ENCODE assay signal across 8 mouse cellular contexts in genomic region chrX:135761707-135762106, GRCm38 (mm10). TPM values are rescaled to one million over a fixed set of nuclear protein-coding genes. Genes with fewer than 3 reads are reported as not detected.
A peak's percentile ranks its signal among the peaks of the same experiment; 100 is the strongest.
DNase-seq lines count a peak whose midpoint lies in the region; ATAC-seq and TF ChIP-seq lines count a peak whose summit lies in the region.
"Had no signal": no experiment of that assay in that cellular context is flagged by ENCODE, and none has a peak within 500 bp of the region (broad histone marks: within the 10 kb centered on the region; RNA-seq: fewer than 3 reads in every experiment).

No protein-coding gene starts in this region.

- H3K79me2 ChIP-seq in CH12.LX (replicated peaks; ENCODE audit: control insufficient read depth, extremely low read depth, insufficient read depth, poor library complexity, severe bottlenecking), result no peaks in the 10 kb centered on the region

- no peak for TF ChIP-seq POLR2A in CH12.LX (IDR thresholded peaks at IDR 0.05; ENCODE audit: low read depth, low read length)
- TF ChIP-seq POLR2A in cortical plate, adult 2 months (IDR thresholded peaks at IDR 0.05; ENCODE audit: extremely low read depth, insufficient read depth, low read length), result no peak

- DNase-seq in hindbrain, embryonic 14.5 days (ENCODE audit: low spot score), result peak; percentile 39
- DNase-seq in 3T3-L1 (ENCODE audit: low read depth, low spot score) (peak; percentile 64), CH12.LX (ENCODE audit: extremely low read depth) (peak; percentile 25)

- no peaks in the 10 kb centered on the region; the same call in 1 of the 2 replicates for H3K27me3 ChIP-seq in hindbrain, embryonic 14.5 days (ENCODE audit: control insufficient read depth, insufficient read depth, low read length)
- no peaks in the 10 kb centered on the region for H3K27me3 ChIP-seq in hindbrain, embryonic 13.5 days
- no peaks in the 10 kb centered on the region for H3K27me3 ChIP-seq in CH12.LX (replicated peaks)
- H3K27me3 ChIP-seq: hindbrain, embryonic 15.5 days had no signal

- peak; percentile 41 for TF ChIP-seq RAD21 in CH12.LX (IDR thresholded peaks at IDR 0.05; ENCODE audit: low read depth, low read length)

- H3K36me3 ChIP-seq in hindbrain, embryonic 14.5 days (replicated peaks; ENCODE audit: control insufficient read depth, insufficient read depth), result peaks cover 18% of the 10 kb centered on the region; the same call in 1 of the 2 replicates
- H3K36me3 ChIP-seq in hindbrain, embryonic 13.5 days, result peaks cover 11% of the 10 kb centered on the region; the same call in 1 of the 2 replicates
- H3K36me3 ChIP-seq in CH12.LX (replicated peaks in 1 of 2; ENCODE audit: control insufficient read depth in 1 of 2, insufficient read depth in 1 of 2, low read length in 1 of 2), result peaks cover 19 to 38% of the 10 kb centered on the region in 2 experiments
- H3K36me3 ChIP-seq: hindbrain, embryonic 15.5 days had no signal

- in situ Hi-C loops in CH12.LX (cut with MboI; ENCODE audit: low pct_ligation_motif_present, low pct_unique_long_range_greater_than_20kb, low sequenced_read_pairs), result no loop called here

- no peak overlapping the region for H3K4me3 ChIP-seq in hindbrain, embryonic 14.5 days (replicated peaks; ENCODE audit: low read length)
- H3K4me3 ChIP-seq in hindbrain, embryonic 13.5 days, result no peak overlapping the region
- H3K4me3 ChIP-seq in CH12.LX (replicated peaks in 1 of 3; ENCODE audit: low read depth in 2 of 3, low read length in 2 of 3, poor library complexity in 1 of 3), result no peak overlapping the region
- no peak overlapping the region for H3K4me3 ChIP-seq in cortical plate, adult 2 months (ENCODE audit: insufficient read depth, low read length)
- H3K4me3 ChIP-seq: hindbrain, embryonic 15.5 days had no signal

- no peak overlapping the region for H3K9ac ChIP-seq in hindbrain, embryonic 14.5 days
- no peak overlapping the region for H3K9ac ChIP-seq in hindbrain, embryonic 13.5 days
- H3K9ac ChIP-seq in CH12.LX (ENCODE audit: insufficient read depth, low read depth), result no peak overlapping the region
- H3K9ac ChIP-seq: hindbrain, embryonic 15.5 days had no signal

- no peak for ATAC-seq in hindbrain, embryonic 14.5 days (ENCODE audit: low FRiP score)
- no peak for ATAC-seq in hindbrain, embryonic 13.5 days (ENCODE audit: low FRiP score)
- ATAC-seq in megakaryocyte progenitor cell, adult 5-6 weeks (replicated peaks; ENCODE audit: poor library complexity), result peak; percentile 71; the same call in 1 of the 2 replicates
- no peak for ATAC-seq in erythroid progenitor cell, adult 5-6 weeks (replicated peaks; ENCODE audit: low FRiP score, poor library complexity, severe bottlenecking)

- H3K9me3 ChIP-seq in hindbrain, embryonic 14.5 days (ENCODE audit: control insufficient read depth, low read length), result no peaks in the 10 kb centered on the region
- no peaks in the 10 kb centered on the region for H3K9me3 ChIP-seq in hindbrain, embryonic 13.5 days
- H3K9me3 ChIP-seq in CH12.LX (replicated peaks; ENCODE audit: low read length), result no peaks in the 10 kb centered on the region
- H3K9me3 ChIP-seq: hindbrain, embryonic 15.5 days had no signal

- no peak for TF ChIP-seq EP300 in CH12.LX (IDR thresholded peaks at IDR 0.05; ENCODE audit: low read length)

- dilution Hi-C loops in CH12.LX (cut with MboI; ENCODE audit: extremely low pct_ligation_motif_present, extremely low pct_unique_long_range_greater_than_20kb, low sequenced_read_pairs), result no loop called here

- peak in 1 of 2 experiments; percentile 55; a peak in 2 of 4 replicates for TF ChIP-seq CTCF in CH12.LX (conservative IDR thresholded peaks at IDR 0.05 in 1 of 2, IDR thresholded peaks at IDR 0.05 in 1 of 2; ENCODE audit: low read depth in 2 of 2, low read length in 2 of 2)
- TF ChIP-seq CTCF in cortical plate, adult 2 months (IDR thresholded peaks at IDR 0.05; ENCODE audit: extremely low read depth, insufficient read depth, low read length), result peak; percentile 25; the same call in 1 of the 2 replicates

- H3K4me1 ChIP-seq in hindbrain, embryonic 14.5 days (replicated peaks; ENCODE audit: control insufficient read depth, insufficient read depth, low read length), result no peaks in the 10 kb centered on the region
- no peaks in the 10 kb centered on the region for H3K4me1 ChIP-seq in hindbrain, embryonic 13.5 days (replicated peaks)
- H3K4me1 ChIP-seq in CH12.LX (ENCODE audit: control insufficient read depth in 1 of 2, insufficient read depth in 2 of 2), result no peaks in the 10 kb centered on the region
- H3K4me1 ChIP-seq in cortical plate, adult 2 months (ENCODE audit: control insufficient read depth, insufficient read depth, low read length), result no peaks in the 10 kb centered on the region; the same call in 1 of the 2 replicates
- H3K4me1 ChIP-seq: hindbrain, embryonic 15.5 days had no signal

- no peak overlapping the region for H3K27ac ChIP-seq in hindbrain, embryonic 14.5 days
- H3K27ac ChIP-seq in hindbrain, embryonic 13.5 days, result no peak overlapping the region
- H3K27ac ChIP-seq in CH12.LX (ENCODE audit: insufficient read depth, low read depth), result no peak overlapping the region
- no peak overlapping the region for H3K27ac ChIP-seq in cortical plate, adult 2 months (ENCODE audit: insufficient read depth, low read length)
- H3K27ac ChIP-seq: hindbrain, embryonic 15.5 days had no signal

- H3K4me2 ChIP-seq in hindbrain, embryonic 14.5 days (replicated peaks), result no peak overlapping the region
- H3K4me2 ChIP-seq in hindbrain, embryonic 13.5 days, result no peak overlapping the region
- H3K4me2 ChIP-seq in CH12.LX (ENCODE audit: insufficient read depth, low read depth, poor library complexity, severe bottlenecking), result no peak overlapping the region
- H3K4me2 ChIP-seq: hindbrain, embryonic 15.5 days had no signal

TF ChIP-seq in CH12.LX, 34 proteins besides CTCF, POLR2A, EP300 and RAD21:
- TF ChIP-seq ETS1 (conservative IDR thresholded peaks at IDR 0.05; ENCODE audit: low read depth, low read length) (no peak), CHD1 (IDR thresholded peaks at IDR 0.05; ENCODE audit: low read depth, low read length) (no peak), MAX (IDR thresholded peaks at IDR 0.05; ENCODE audit: low read length) (no peak), KAT2A (IDR thresholded peaks at IDR 0.05; ENCODE audit: insufficient replicate concordance, low read length) (no peak), USF1 (IDR thresholded peaks at IDR 0.05; ENCODE audit: low read depth, low read length) (no peak), SMC3 (IDR thresholded peaks at IDR 0.05; ENCODE audit: low read depth, low read length) (peak; percentile 25)

RNA-seq across cellular contexts. Expression of gene Armcx5, which starts 19.2 kb away (rescaled TPM):
- polyA plus RNA-seq in hindbrain, embryonic 14.5 days (2014; fragmentation: Nextera tagmentation; extraction: Ambion mirVana), result 8.9 and 10.5 TPM in 2 replicates
- polyA plus RNA-seq in hindbrain, embryonic 13.5 days (2015; fragmentation: Nextera tagmentation; extraction: Ambion mirVana), result 11.5 and 13.1 TPM in 2 replicates
- 5.6 and 6.5 TPM in 2 replicates for total RNA-seq in CH12.LX (2012; rRNA removed)
- total RNA-seq in CH12.LX (2014; rRNA removed), result 10.9 and 11.6 TPM in 2 replicates
- 7.5 and 8.3 TPM in 2 replicates for polyA plus RNA-seq in CH12.LX (2012; ENCODE audit: insufficient read length, low read depth)
- 20.8 and 23.2 TPM in 2 replicates for polyA plus RNA-seq in cortical plate, adult 2 months (2012; rRNA removed)
- 10.7 and 11.3 TPM in 2 replicates for total RNA-seq in megakaryocyte progenitor cell, adult 5-6 weeks (2015)
- 6.7 and 7.6 TPM in 2 replicates for total RNA-seq in megakaryocyte progenitor cell, adult 5-6 weeks (2017)
- total RNA-seq in erythroid progenitor cell, adult 5-6 weeks (2015; ENCODE audit: low replicate concordance), result 6.3 and 10.5 TPM in 2 replicates
- total RNA-seq in erythroid progenitor cell, adult 5-6 weeks (2017; ENCODE audit: low replicate concordance), result 3.9 and 6.0 TPM in 2 replicates

RNA-seq across cellular contexts. Expression of gene Gprasp1, which starts 19.2 kb away (rescaled TPM):
- 241 and 290 TPM in 2 replicates for polyA plus RNA-seq in hindbrain, embryonic 14.5 days (2014; fragmentation: Nextera tagmentation; extraction: Ambion mirVana)
- 159 and 172 TPM in 2 replicates for polyA plus RNA-seq in hindbrain, embryonic 13.5 days (2015; fragmentation: Nextera tagmentation; extraction: Ambion mirVana)
- total RNA-seq in CH12.LX (2012; rRNA removed) (6.4 and 8.1 TPM in 2 replicates), CH12.LX (2014; rRNA removed) (9.3 and 10.6 TPM in 2 replicates)
- 15.0 and 15.7 TPM in 2 replicates for polyA plus RNA-seq in CH12.LX (2012; ENCODE audit: insufficient read length, low read depth)
- polyA plus RNA-seq in cortical plate, adult 2 months (2012; rRNA removed), result 181 and 198 TPM in 2 replicates
- total RNA-seq in megakaryocyte progenitor cell, adult 5-6 weeks (2015), result 13.5 and 19.9 TPM in 2 replicates
- 21.0 and 32.2 TPM in 2 replicates for total RNA-seq in megakaryocyte progenitor cell, adult 5-6 weeks (2017)
- 6.3 and 18.4 TPM in 2 replicates for total RNA-seq in erythroid progenitor cell, adult 5-6 weeks (2015; ENCODE audit: low replicate concordance)
- total RNA-seq in erythroid progenitor cell, adult 5-6 weeks (2017; ENCODE audit: low replicate concordance), result 6.2 and 6.5 TPM in 2 replicates

RNA-seq across cellular contexts. Expression of gene Bhlhb9, which starts 35.7 kb away (rescaled TPM):
- 116 and 121 TPM in 2 replicates for polyA plus RNA-seq in hindbrain, embryonic 14.5 days (2014; fragmentation: Nextera tagmentation; extraction: Ambion mirVana)
- 107 and 112 TPM in 2 replicates for polyA plus RNA-seq in hindbrain, embryonic 13.5 days (2015; fragmentation: Nextera tagmentation; extraction: Ambion mirVana)
- total RNA-seq in CH12.LX (2012; rRNA removed), result 13.8 and 17.1 TPM in 2 replicates
- 24.7 and 25.6 TPM in 2 replicates for total RNA-seq in CH12.LX (2014; rRNA removed)
- 27.9 and 29.3 TPM in 2 replicates for polyA plus RNA-seq in CH12.LX (2012; ENCODE audit: insufficient read length, low read depth)
- polyA plus RNA-seq in cortical plate, adult 2 months (2012; rRNA removed), result 41.7 and 42.0 TPM in 2 replicates
- total RNA-seq in megakaryocyte progenitor cell, adult 5-6 weeks (2015), result 23.0 and 26.4 TPM in 2 replicates
- total RNA-seq in megakaryocyte progenitor cell, adult 5-6 weeks (2017), result 27.8 and 30.1 TPM in 2 replicates
- total RNA-seq in erythroid progenitor cell, adult 5-6 weeks (2015; ENCODE audit: low replicate concordance), result 0.72 and 15.1 TPM in 2 replicates
- total RNA-seq in erythroid progenitor cell, adult 5-6 weeks (2017; ENCODE audit: low replicate concordance), result 0.08 and 5.4 TPM in 2 replicates

RNA-seq across cellular contexts. Expression of gene Tmsb15a, which starts 36.6 kb away (rescaled TPM):
- polyA plus RNA-seq in hindbrain, embryonic 14.5 days (2014; fragmentation: Nextera tagmentation; extraction: Ambion mirVana), result not detected in 2 replicates
- not detected in 2 replicates for polyA plus RNA-seq in hindbrain, embryonic 13.5 days (2015; fragmentation: Nextera tagmentation; extraction: Ambion mirVana)
- total RNA-seq in CH12.LX (2012; rRNA removed), result not detected in 2 replicates
- total RNA-seq in CH12.LX (2014; rRNA removed), result not detected in 2 replicates
- polyA plus RNA-seq in CH12.LX (2012; ENCODE audit: insufficient read length, low read depth), result not detected in 2 replicates
- not detected in 2 replicates for polyA plus RNA-seq in cortical plate, adult 2 months (2012; rRNA removed)
- total RNA-seq in megakaryocyte progenitor cell, adult 5-6 weeks (2015), result not detected in 2 replicates
- total RNA-seq in megakaryocyte progenitor cell, adult 5-6 weeks (2017), result not detected in 2 replicates
- total RNA-seq in erythroid progenitor cell, adult 5-6 weeks (2015; ENCODE audit: low replicate concordance), result not detected in 2 replicates
- not detected in 2 replicates for total RNA-seq in erythroid progenitor cell, adult 5-6 weeks (2017; ENCODE audit: low replicate concordance)
- polyA plus RNA-seq: hindbrain, embryonic 15.5 days had no signal
